Mouse (Mus musculus) myocyte (in vitro differentiated cells): Measurements from ENCODE around the gene Heca. TPM values are rescaled to one million over a fixed set of nuclear protein-coding genes. Genes with fewer than 3 reads are reported as not detected.
A peak's percentile ranks its signal among the peaks of the same experiment; 100 is the strongest.

Source experiments
- H3K27me3 ChIP-seq: one replicate; pipeline ENCODE4 v1.6.1; 2011; ENCODE audit not compliant: control insufficient read depth, insufficient read depth, insufficient read length
- H3K36me3 ChIP-seq: one replicate; pipeline ENCODE4 v1.6.1; 2011; ENCODE audit not compliant: control insufficient read depth, insufficient read depth
- H3K4me2 ChIP-seq: one replicate; pipeline ENCODE4 v1.6.1; 2011; ENCODE audit warnings: low read depth, control low read depth
- H3K4me3 ChIP-seq: one replicate; pipeline ENCODE4 v1.5.1; 2011; ENCODE audit warnings: mild to moderate bottlenecking, control low read depth, moderate library complexity
- H3K79me2 ChIP-seq: one replicate; pipeline ENCODE4 v1.6.1; 2011; ENCODE audit not compliant: control insufficient read depth, insufficient read depth
- H3ac ChIP-seq: one replicate; pipeline ENCODE4 v1.6.1; 2011; ENCODE audit not compliant: control insufficient read depth, insufficient read length
- CEBPB ChIP-seq: IDR thresholded peaks from 2 replicates; pipeline ENCODE4 v1.6.1; 2011; ENCODE audit warnings: mild to moderate bottlenecking, moderate library complexity; ENCODE audit not compliant: poor library complexity, insufficient read depth, severe bottlenecking
- E2F4 ChIP-seq: IDR thresholded peaks from one replicate; pipeline ENCODE4 v1.6.1; 2011; ENCODE audit warnings: mild to moderate bottlenecking, control low read depth, moderate library complexity; ENCODE audit not compliant: insufficient read depth
- MAX ChIP-seq: IDR thresholded peaks from one replicate; pipeline ENCODE4 v1.6.1; 2011; ENCODE audit warnings: low read depth, mild to moderate bottlenecking, control low read depth
- MYOD1 ChIP-seq, 3 experiments: IDR thresholded peaks; one replicate each; pipeline ENCODE4 v1.6.1; 2011; ENCODE audit warnings: control low read depth in 2 of 3, low read depth in 2 of 3, mild to moderate bottlenecking in 2 of 3, moderate library complexity in 1 of 3; ENCODE audit not compliant: insufficient read length in 2 of 3, control insufficient read depth in 1 of 3
- MYOG ChIP-seq, 3 experiments: IDR thresholded peaks; one replicate each; pipeline ENCODE4 v1.6.1; 2011; ENCODE audit warnings: control low read depth in 2 of 3, low read depth in 2 of 3, mild to moderate bottlenecking in 2 of 3; ENCODE audit not compliant: insufficient read length in 2 of 3, control insufficient read depth in 1 of 3, insufficient read depth in 1 of 3
- POLR2A ChIP-seq: IDR thresholded peaks from one replicate; pipeline ENCODE4 v1.6.1; 2011; ENCODE audit warnings: low read depth, mild to moderate bottlenecking, control low read depth, moderate library complexity; ENCODE audit not compliant: insufficient read length
- POLR2AphosphoS2 ChIP-seq: IDR thresholded peaks from one replicate; pipeline ENCODE4 v1.6.1; 2011; ENCODE audit warnings: low read depth, control low read depth; ENCODE audit not compliant: insufficient read length
- REST ChIP-seq: IDR thresholded peaks from one replicate; pipeline ENCODE4 v1.6.1; 2011; ENCODE audit warnings: mild to moderate bottlenecking, control low read depth, moderate library complexity; ENCODE audit not compliant: insufficient read depth, insufficient read length
- SRF ChIP-seq: IDR thresholded peaks from one replicate; pipeline ENCODE4 v1.6.1; 2011; ENCODE audit warnings: low read depth; ENCODE audit not compliant: control insufficient read depth, insufficient read length
- TCF12 ChIP-seq: IDR thresholded peaks from one replicate; pipeline ENCODE4 v1.6.1; 2011; ENCODE audit warnings: mild to moderate bottlenecking, control low read depth; ENCODE audit not compliant: poor library complexity, insufficient read depth, severe bottlenecking
- TCF3 ChIP-seq: IDR thresholded peaks from one replicate; pipeline ENCODE4 v1.6.1; 2011; ENCODE audit warnings: low read depth, control low read depth; ENCODE audit not compliant: insufficient read length
- USF1 ChIP-seq: IDR thresholded peaks from one replicate; pipeline ENCODE4 v1.6.1; 2011; ENCODE audit warnings: low read depth, mild to moderate bottlenecking, control low read depth, moderate library complexity
- polyA plus RNA-seq: library from polyadenylated mRNA; unstranded; fragments of >200 nt; fragmentation: generic; extraction: Trizol; gene quantifications from one replicate; pipeline ENCODE4 v1.2.1, GENCODE M21; 2012; ENCODE audit warnings: missing spikeins

Gene Heca
- polyA plus RNA-seq, 1 experiment, result 4.1 TPM

GRCm38 (mm10) chr10:17860701-17861480 is 87.0 kb downstream of the Heca start:
- Histone ChIP-seq H3ac (no peak overlapping the region), H3K4me3 (no peak overlapping the region), H3K4me2 (peak overlapping the region; percentile 61), H3K36me3 (no peaks in the 10 kb centered on the region), H3K27me3 (no peaks in the 10 kb centered on the region), H3K79me2 (no peaks in the 10 kb centered on the region)
- TF ChIP-seq SRF, result no peak
- TF ChIP-seq CEBPB, result 0 out of 2 replicates have a peak, but pooled peaks have one; percentile 29
- no peak for TF ChIP-seq POLR2AphosphoS2

DNA sequence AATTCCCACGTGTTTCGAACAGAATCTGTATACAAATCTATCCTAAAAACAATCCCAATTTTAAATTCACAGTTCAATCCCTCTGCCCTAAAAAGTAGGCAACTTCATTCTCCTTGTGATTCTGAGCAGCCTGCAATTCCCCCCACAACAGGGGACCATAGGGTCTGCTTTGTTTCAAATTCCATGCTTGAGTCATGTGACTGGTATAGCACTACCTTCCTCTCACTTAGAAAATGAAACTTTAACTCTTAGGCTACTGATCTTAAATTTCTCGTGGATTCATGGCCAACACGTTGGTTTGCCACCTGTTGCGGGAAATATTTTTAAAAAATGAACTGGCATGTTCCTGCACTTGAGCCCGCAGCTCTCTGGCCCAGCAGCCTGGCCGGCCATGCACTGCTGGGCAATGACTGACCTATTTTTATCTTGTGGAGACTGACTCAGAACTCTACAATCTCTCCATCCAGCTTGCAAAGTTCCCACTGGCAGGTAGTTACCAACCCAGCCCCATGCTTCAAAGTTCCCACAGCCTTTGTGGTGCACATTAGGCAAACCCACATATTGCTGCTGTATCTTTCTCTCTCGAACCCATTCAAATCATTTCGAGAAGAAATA is 90.1 kb downstream of the Heca start:
- peak overlapping the region; percentile 35 for H3K4me2 ChIP-seq
- H3ac ChIP-seq, result no peak overlapping the region
- peak in 1 of 3 experiments; percentile 61 for TF ChIP-seq MYOD1 (IDR thresholded peaks at IDR 0.05; ENCODE audit: control insufficient read depth in 1 of 3, insufficient read length in 2 of 3, low read depth in 2 of 3)
- TF ChIP-seq TCF3, result no peak
- peak; percentile 77 for TF ChIP-seq USF1
- peak in 1 of 3 experiments; percentile 49 for TF ChIP-seq MYOG (IDR thresholded peaks at IDR 0.05; ENCODE audit: control insufficient read depth in 1 of 3, insufficient read depth in 1 of 3, insufficient read length in 2 of 3, low read depth in 2 of 3)
- no peaks in the 10 kb centered on the region for H3K27me3 ChIP-seq
- no peak overlapping the region for H3K4me3 ChIP-seq
- no peaks in the 10 kb centered on the region for H3K79me2 ChIP-seq
- no peaks in the 10 kb centered on the region for H3K36me3 ChIP-seq

DNA sequence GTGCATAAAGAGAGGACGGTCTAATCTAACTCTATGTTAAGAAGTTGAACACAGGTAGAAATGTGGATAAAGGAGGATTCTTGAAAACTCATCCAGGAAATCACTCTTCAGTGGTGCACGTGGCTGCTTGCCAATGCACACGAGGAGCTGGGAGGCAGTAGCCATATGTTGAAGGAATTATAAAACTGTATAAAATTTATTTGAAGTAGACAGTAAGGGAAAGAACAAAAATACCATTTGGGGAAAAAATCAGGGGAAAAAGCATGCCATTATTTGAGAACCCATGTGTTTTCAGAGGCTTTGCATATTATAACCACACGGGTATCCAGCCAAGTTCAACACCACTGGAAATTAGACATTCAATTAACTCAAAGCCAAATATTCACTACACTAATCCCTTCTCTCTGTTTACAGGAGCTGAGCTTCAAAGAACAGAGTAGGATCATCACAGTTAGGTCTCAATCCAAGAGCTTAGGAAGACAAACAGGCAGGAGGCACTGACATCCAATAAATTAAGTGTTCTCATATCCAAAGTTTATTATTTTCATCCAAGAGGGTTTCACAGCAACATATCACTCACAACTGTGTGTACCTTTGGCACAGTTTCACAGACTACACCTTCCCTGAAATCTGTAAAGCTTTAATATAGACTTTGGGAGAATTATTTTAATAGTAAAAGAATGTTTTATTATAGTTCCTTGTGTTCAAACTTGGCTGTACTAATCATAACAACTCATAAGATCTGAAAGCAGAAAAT is 102.9 kb downstream of the Heca start:
- no peak for TF ChIP-seq MYOD1 (IDR thresholded peaks at IDR 0.05; ENCODE audit: control insufficient read depth in 1 of 3, insufficient read length in 2 of 3, low read depth in 2 of 3)
- TF ChIP-seq REST, result no peak
- no peak for TF ChIP-seq TCF3
- TF ChIP-seq POLR2A, result no peak
- no peak for TF ChIP-seq E2F4
- TF ChIP-seq MYOG (IDR thresholded peaks at IDR 0.05; ENCODE audit: control insufficient read depth in 1 of 3, insufficient read depth in 1 of 3, insufficient read length in 2 of 3, low read depth in 2 of 3), result no peak
- TF ChIP-seq POLR2AphosphoS2, result no peak
- TF ChIP-seq SRF, result no peak
- TF ChIP-seq MAX, result no peak
- no peak for TF ChIP-seq TCF12
- no peak for TF ChIP-seq CEBPB
- no peak for TF ChIP-seq USF1
- H3K27me3 ChIP-seq, result no peaks in the 10 kb centered on the region
- H3K36me3 ChIP-seq, result peaks cover 3% of the 10 kb centered on the region
- H3K4me2 ChIP-seq, result no peak overlapping the region
- H3K4me3 ChIP-seq, result no peak overlapping the region
- H3K79me2 ChIP-seq, result no peaks in the 10 kb centered on the region
- H3ac ChIP-seq, result no peak overlapping the region

DNA sequence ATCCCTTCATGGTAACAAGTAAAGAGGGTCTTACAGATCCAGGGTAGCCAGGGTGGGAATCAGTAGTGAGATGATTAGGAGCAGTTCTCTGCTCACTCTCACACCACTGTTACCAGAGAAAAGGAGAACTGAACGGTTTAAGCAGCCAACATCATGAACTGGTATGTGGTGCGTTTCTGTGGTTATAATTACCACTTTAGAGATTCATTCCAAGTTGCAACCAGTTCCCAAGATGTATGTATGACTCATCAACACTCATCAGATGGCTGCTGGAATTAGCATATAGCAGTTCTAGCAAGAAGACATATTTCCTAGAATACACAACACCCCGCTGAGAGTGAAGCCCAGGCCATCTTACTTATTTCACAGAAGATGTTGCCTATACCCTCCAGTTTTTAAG is 105.8 kb downstream of the Heca start:
- Histone ChIP-seq H3K4me2 (no peak overlapping the region), H3K36me3 (peaks cover 3% of the 10 kb centered on the region), H3ac (no peak overlapping the region), H3K4me3 (no peak overlapping the region), H3K27me3 (no peaks in the 10 kb centered on the region), H3K79me2 (no peaks in the 10 kb centered on the region)
- TF ChIP-seq TCF3 (no peak), TCF12 (no peak), REST (no peak), MAX (no peak), MYOD1 (IDR thresholded peaks at IDR 0.05; ENCODE audit: control insufficient read depth in 1 of 3, insufficient read length in 2 of 3, low read depth in 2 of 3) (no peak), SRF (no peak), MYOG (IDR thresholded peaks at IDR 0.05; ENCODE audit: control insufficient read depth in 1 of 3, insufficient read depth in 1 of 3, insufficient read length in 2 of 3, low read depth in 2 of 3) (no peak), USF1 (no peak), POLR2AphosphoS2 (no peak), CEBPB (no peak), POLR2A (no peak)
